Mouse (Mus musculus): Measurements from ENCODE around the gene Siglecg.

Siglecg gene

GRCm38 (mm10) chr7:43441071-43441470, 33.1 kb downstream of the Siglecg start:
- DNase-seq (ENCODE audit: low read depth, low spot score): no peak

- DNase-seq (ENCODE audit: low read depth, low spot score): no peak
Observed at GRCm38 (mm10) chr7:43442684-43443083, 34.7 kb downstream of the Siglecg start.

GRCm38 (mm10) chr7:43443126-43443916, 35.3 kb downstream of the Siglecg start:
- DNase-seq (ENCODE audit: low read depth, low spot score): peak; percentile 86

GRCm38 (mm10) chr7:43443917-43444293, 35.9 kb downstream of the Siglecg start, which contains the start of the genes Etfb and Gm45233:
Etfb (plus strand) TSS chr7:43444083.
Gm45233 (plus strand) TSS chr7:43444128.
- peak; percentile 99 for DNase-seq (ENCODE audit: low read depth, low spot score)

GRCm38 (mm10) chr7:43447801-43448200, 39.8 kb downstream of the Siglecg start:
- no peak for DNase-seq (ENCODE audit: low read depth, low spot score)

- DNase-seq (ENCODE audit: low read depth, low spot score): no peak
Observed at GRCm38 (mm10) chr7:43448246-43448645, 40.2 kb downstream of the Siglecg start.

- DNase-seq (ENCODE audit: low read depth, low spot score): no peak
Observed at GRCm38 (mm10) chr7:43449811-43450210, 41.8 kb downstream of the Siglecg start.

- no peak for DNase-seq (ENCODE audit: low read depth, low spot score)
Observed at GRCm38 (mm10) chr7:43451726-43452125, 43.7 kb downstream of the Siglecg start.

GRCm38 (mm10) chr7:43452609-43453008, 44.6 kb downstream of the Siglecg start:
- DNase-seq (ENCODE audit: low read depth, low spot score): peak; percentile 75

- no peak for DNase-seq (ENCODE audit: low read depth, low spot score)
Observed at GRCm38 (mm10) chr7:43453599-43454355, 45.8 kb downstream of the Siglecg start.

- no peak for DNase-seq (ENCODE audit: low read depth, low spot score)
Observed at GRCm38 (mm10) chr7:43454371-43454770, 46.4 kb downstream of the Siglecg start.

GRCm38 (mm10) chr7:43462851-43463250, 54.8 kb downstream of the Siglecg start, which contains the start of gene Vsig10l:
Vsig10l (plus strand) TSS chr7:43463151.
- no peak for DNase-seq (ENCODE audit: low read depth, low spot score)

GRCm38 (mm10) chr7:43463976-43464375, 56.0 kb downstream of the Siglecg start:
- no peak for DNase-seq (ENCODE audit: low read depth, low spot score)

- no peak for DNase-seq (ENCODE audit: low read depth, low spot score)
Observed at GRCm38 (mm10) chr7:43464864-43465343, 56.9 kb downstream of the Siglecg start.

GRCm38 (mm10) chr7:43465344-43466098, 57.5 kb downstream of the Siglecg start:
- DNase-seq (ENCODE audit: low read depth, low spot score): peak; percentile 97

GRCm38 (mm10) chr7:43466099-43466694, 58.2 kb downstream of the Siglecg start:
- DNase-seq (ENCODE audit: low read depth, low spot score): peak; percentile 87

Data from R1 (cell line).